Mouse (Mus musculus) forebrain, embryonic 12.5 days (tissue): ENCODE results near the gene Rnaset2b. TPM values are rescaled to one million over a fixed set of nuclear protein-coding genes. Genes with fewer than 3 reads are reported as not detected.
"Not testable (repeated sequence)": the region's sequence is repeated elsewhere in the genome, so short reads cannot be mapped to it uniquely, and the experiment has no call there.

Experiments
- ATAC-seq: fragments of 200-750 bp; cut with Nextera tagmentation; 2 replicates; pipeline ENCODE4 v1.8.0; 2017; ENCODE audit warnings: moderate TSS enrichment; ENCODE audit not compliant: low FRiP score
- H3K27ac ChIP-seq: fragments of 300-500 bp; sonication (generic); 2 replicates; pipeline ENCODE4 v1.5.1; 2016; ENCODE audit warnings: mild to moderate bottlenecking
- H3K27me3 ChIP-seq: fragments of 300-500 bp; sonication (generic); 2 replicates; pipeline ENCODE4 v1.6.1; 2016; ENCODE audit warnings: mild to moderate bottlenecking
- H3K36me3 ChIP-seq: fragments of 300-500 bp; sonication (generic); replicated peaks from 2 replicates; pipeline ENCODE4 v1.6.1; 2016; ENCODE audit warnings: mild to moderate bottlenecking
- H3K4me1 ChIP-seq: fragments of 300-500 bp; sonication (generic); 2 replicates; pipeline ENCODE4 v1.6.1; 2016
- H3K4me2 ChIP-seq: fragments of 300-500 bp; sonication (generic); 2 replicates; pipeline ENCODE4 v1.6.1; 2016; ENCODE audit warnings: mild to moderate bottlenecking, moderate library complexity
- H3K4me3 ChIP-seq: fragments of 300-500 bp; sonication (generic); replicated peaks from 2 replicates; pipeline ENCODE4 v1.5.1; 2016; ENCODE audit warnings: mild to moderate bottlenecking
- H3K9ac ChIP-seq: fragments of 300-500 bp; sonication (generic); 2 replicates; pipeline ENCODE4 v1.6.1; 2016; ENCODE audit warnings: mild to moderate bottlenecking
- H3K9me3 ChIP-seq: fragments of 300-500 bp; sonication (generic); 2 replicates; pipeline ENCODE4 v1.6.1; 2016
- WGBS: fragments of 180-500 bp; shearing (Covaris S2); methylation state at CpG from one replicate; pipeline ENCODE4 v1.1.7; 2016; 5-methylcytosine and 5-hydroxymethylcytosine counted together
- polyA plus RNA-seq: library from polyadenylated mRNA; unstranded; fragments of >200 nt; fragmentation: Nextera tagmentation; extraction: Ambion mirVana; gene quantifications from 2 replicates; pipeline ENCODE4 v1.2.1, GENCODE M21; 2016

Rnaset2b gene
- polyA plus RNA-seq, 1 experiment from 2014 or later: 94.6 TPM

DNA sequence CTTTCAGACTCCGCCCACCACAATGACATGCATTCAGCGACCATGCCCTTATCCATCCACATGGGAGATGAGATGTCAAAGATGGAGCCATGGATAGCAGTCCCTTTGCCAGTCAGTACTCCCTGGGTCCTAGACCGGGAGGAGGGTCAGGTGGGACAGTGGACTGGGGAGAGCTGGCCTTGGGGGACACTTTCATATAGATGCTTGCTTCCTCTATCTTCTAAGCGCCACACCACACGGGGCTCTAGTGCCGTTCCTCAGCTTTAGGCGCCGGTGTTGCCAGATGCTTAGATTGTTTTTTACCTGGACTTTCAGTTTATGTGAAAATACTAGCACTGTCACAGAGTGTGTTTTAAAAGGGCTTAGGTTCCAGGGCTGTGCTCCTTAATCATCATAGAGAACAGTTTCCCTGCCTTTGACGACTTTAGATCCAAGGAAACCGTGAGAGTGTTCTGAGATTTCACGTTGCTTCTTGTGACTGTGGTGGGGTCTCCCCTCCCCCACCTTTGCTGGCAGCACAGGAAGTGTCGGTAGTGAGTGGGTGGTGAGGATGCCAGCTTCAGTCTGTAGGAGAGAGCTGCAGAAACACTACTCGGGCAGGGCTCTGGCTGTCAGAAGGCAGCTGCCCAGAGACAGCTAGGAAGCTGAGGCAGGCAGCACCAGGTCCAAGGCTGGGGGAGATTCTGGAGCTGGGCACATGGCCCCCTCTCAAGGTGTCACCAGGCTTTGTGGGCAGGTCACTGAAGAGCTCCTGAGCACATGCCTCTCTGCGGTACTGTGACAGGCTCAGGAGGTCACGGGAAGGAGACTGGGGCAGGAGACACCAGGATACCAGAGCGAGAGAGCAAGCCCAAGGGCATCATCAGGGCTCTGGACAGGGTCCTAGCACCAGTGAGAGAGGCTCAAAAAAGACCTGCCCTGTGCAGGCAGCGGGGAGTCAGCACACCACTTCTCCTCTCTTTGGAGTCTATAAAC, 63.0 kb downstream of the Rnaset2b start:
- ATAC-seq, H3K9ac ChIP-seq, H3K4me2 ChIP-seq, H3K27me3 ChIP-seq, H3K4me3 ChIP-seq, H3K27ac ChIP-seq, H3K4me1 ChIP-seq, H3K9me3 ChIP-seq, H3K36me3 ChIP-seq: not testable (repeated sequence)
- WGBS: 61% methylated on average over 3 of the region's 17 CpGs

Other genes starting within 250 kb of the Rnaset2b start
- gene Ezr, start 187.8 kb upstream of the Rnaset2b start, polyA plus RNA-seq: 115 and 122 TPM in 2 replicates
- 44.1 and 45.5 TPM in 2 replicates for gene Rsph3b, start 22.0 kb upstream of the Rnaset2b start, polyA plus RNA-seq
- gene Tagap1, start 9.5 kb upstream of the Rnaset2b start, polyA plus RNA-seq: 52.8 and 53.2 TPM in 2 replicates
- 0.17 and 0.47 TPM in 2 replicates for gene Gm49721, start 8.3 kb downstream of the Rnaset2b start, polyA plus RNA-seq
- not detected in 2 replicates for gene Gm1604a, start 54.9 kb downstream of the Rnaset2b start, polyA plus RNA-seq
- 23.6 and 27.2 TPM in 2 replicates for gene Rps6ka2, start 199.5 kb downstream of the Rnaset2b start, polyA plus RNA-seq